19 mouse cellular contexts compared by ENCODE assay signal in genomic region chr16:61171856-61172433, GRCm38 (mm10).
DNase-seq lines count a peak whose midpoint lies in the region; ATAC-seq and TF ChIP-seq lines count a peak whose summit lies in the region.
"Had no signal": no experiment of that assay in that cellular context is flagged by ENCODE, and none has a peak within 500 bp of the region (broad histone marks: within the 10 kb centered on the region; RNA-seq: fewer than 3 reads in every experiment).

No protein-coding gene starts in this region.

- no peak overlapping the region for H3K27ac ChIP-seq in forebrain, embryonic 11.5 days (ENCODE audit: low read depth, low read length)
- no peak overlapping the region for H3K27ac ChIP-seq in forebrain, embryonic 10.5 days
- H3K27ac ChIP-seq in hindbrain, embryonic 14.5 days, result peak overlapping the region; percentile 56
- no peak overlapping the region for H3K27ac ChIP-seq in midbrain, embryonic 15.5 days
- no peak overlapping the region for H3K27ac ChIP-seq in left cerebral cortex, adult 2 months
- H3K27ac ChIP-seq: embryonic facial prominence, embryonic 12.5 days; gastrocnemius, adult 2 months; heart, adult 2 months; liver, embryonic 13.5 days had no signal

- 52% methylated on average over 10 of the region's 10 CpGs for whole genome bisulfite sequencing in forebrain, embryonic 11.5 days
- 77% methylated on average over 10 of the region's 10 CpGs for WGBS in forebrain, embryonic 10.5 days
- 24% methylated on average over 10 of the region's 10 CpGs for WGBS in hindbrain, embryonic 14.5 days
- 30% methylated on average over 10 of the region's 10 CpGs for WGBS in midbrain, embryonic 15.5 days

- 0 out of 2 replicates have a peak, but pooled peaks have one; percentile 42 for ATAC-seq in forebrain, embryonic 11.5 days (replicated peaks; ENCODE audit: low FRiP score)
- ATAC-seq in hindbrain, embryonic 14.5 days (ENCODE audit: low FRiP score), result peak; percentile 76
- peak; percentile 76 for ATAC-seq in midbrain, embryonic 15.5 days (replicated peaks)
- ATAC-seq: activated CD4-positive, CD25-positive, alpha-beta regulatory T cell, adult 4 months; intestine, embryonic 16.5 days had no signal

- H3K4me2 ChIP-seq in forebrain, embryonic 11.5 days (ENCODE audit: low read depth, low read length, severe bottlenecking), result no peak overlapping the region
- peak overlapping the region; percentile 43 for H3K4me2 ChIP-seq in hindbrain, embryonic 14.5 days (replicated peaks)
- peak overlapping the region; percentile 30; the same call in 1 of the 2 replicates for H3K4me2 ChIP-seq in midbrain, embryonic 15.5 days
- H3K4me2 ChIP-seq: embryonic facial prominence, embryonic 12.5 days; liver, embryonic 13.5 days had no signal

- no peaks in the 10 kb centered on the region for H3K9me3 ChIP-seq in forebrain, embryonic 11.5 days (ENCODE audit: control insufficient read depth, low read length)
- H3K9me3 ChIP-seq in forebrain, embryonic 10.5 days, result no peaks in the 10 kb centered on the region
- peaks cover 4% of the 10 kb centered on the region; the same call in 1 of the 2 replicates for H3K9me3 ChIP-seq in hindbrain, embryonic 14.5 days (ENCODE audit: control insufficient read depth, low read length)
- H3K9me3 ChIP-seq in midbrain, embryonic 15.5 days, result no peaks in the 10 kb centered on the region
- H3K9me3 ChIP-seq: liver, embryonic 13.5 days had no signal

- no peak for DNase-seq in forebrain, embryonic 11.5 days (ENCODE audit: low spot score)
- DNase-seq in forebrain, embryonic 10.5 days (ENCODE audit: extremely low spot score, low spot score), result no peak
- peak; percentile 10 for DNase-seq in brain, embryonic 18.5 days (ENCODE audit: low read depth, low spot score)
- peak; percentile 42 for DNase-seq in hindbrain, embryonic 14.5 days (ENCODE audit: low spot score)
- no peak for DNase-seq in right cerebral cortex, postnatal 10 days (ENCODE audit: low spot score in 2 of 2)
- DNase-seq in urinary bladder, postnatal 10 days (ENCODE audit: low spot score), result no peak
- no peak for DNase-seq in left cerebral cortex, adult 2 months (ENCODE audit: extremely low spot score in 1 of 2, low spot score in 2 of 2)
- DNase-seq: adrenal gland, postnatal 25 days; cerebellum, postnatal 14 days; gastrocnemius, adult 2 months; heart, adult 2 months; heart, postnatal 10 days; kidney, postnatal 10 days; liver, embryonic 13.5 days had no signal

- no peaks in the 10 kb centered on the region for H3K27me3 ChIP-seq in forebrain, embryonic 11.5 days (ENCODE audit: control insufficient read depth, insufficient read depth, low read length)
- no peaks in the 10 kb centered on the region for H3K27me3 ChIP-seq in forebrain, embryonic 10.5 days (ENCODE audit: poor library complexity, severe bottlenecking)
- H3K27me3 ChIP-seq in hindbrain, embryonic 14.5 days (ENCODE audit: control insufficient read depth, insufficient read depth, low read length), result no peaks in the 10 kb centered on the region
- H3K27me3 ChIP-seq in midbrain, embryonic 15.5 days (replicated peaks), result no peaks in the 10 kb centered on the region
- H3K27me3 ChIP-seq: embryonic facial prominence, embryonic 12.5 days; liver, embryonic 13.5 days; megakaryocyte, embryonic 14.5 days had no signal

- no peak for TF ChIP-seq CTCF in left cerebral cortex, adult 2 months (IDR thresholded peaks at IDR 0.05)

- intact Hi-C loops in left cerebral cortex, adult 2 months (cut with DNase I), result no loop called here

- no peaks in the 10 kb centered on the region for H3K4me1 ChIP-seq in forebrain, embryonic 11.5 days (replicated peaks; ENCODE audit: control insufficient read depth, insufficient read depth, low read length)
- H3K4me1 ChIP-seq in forebrain, embryonic 10.5 days, result peaks cover 7% of the 10 kb centered on the region; the same call in 1 of the 2 replicates
- no peaks in the 10 kb centered on the region for H3K4me1 ChIP-seq in hindbrain, embryonic 14.5 days (replicated peaks; ENCODE audit: control insufficient read depth, insufficient read depth, low read length)
- no peaks in the 10 kb centered on the region for H3K4me1 ChIP-seq in midbrain, embryonic 15.5 days
- H3K4me1 ChIP-seq: embryonic facial prominence, embryonic 12.5 days; liver, embryonic 13.5 days; megakaryocyte, embryonic 14.5 days had no signal

- no peak overlapping the region for H3K9ac ChIP-seq in forebrain, embryonic 11.5 days (ENCODE audit: low read length)
- peak overlapping the region; percentile 52 for H3K9ac ChIP-seq in hindbrain, embryonic 14.5 days
- H3K9ac ChIP-seq in midbrain, embryonic 15.5 days, result peak overlapping the region; percentile 12; the same call in 1 of the 2 replicates
- H3K9ac ChIP-seq: embryonic facial prominence, embryonic 12.5 days; liver, embryonic 13.5 days had no signal

- no peak overlapping the region for H3K4me3 ChIP-seq in forebrain, embryonic 11.5 days (ENCODE audit: low read depth, low read length)
- H3K4me3 ChIP-seq in forebrain, embryonic 10.5 days, result no peak overlapping the region
- peak overlapping the region; percentile 3; the same call in 1 of the 2 replicates for H3K4me3 ChIP-seq in hindbrain, embryonic 14.5 days (replicated peaks; ENCODE audit: low read length)
- H3K4me3 ChIP-seq in midbrain, embryonic 15.5 days, result no peak overlapping the region
- no peak overlapping the region for H3K4me3 ChIP-seq in left cerebral cortex, adult 2 months
- H3K4me3 ChIP-seq: embryonic facial prominence, embryonic 12.5 days; gastrocnemius, adult 2 months; heart, adult 2 months; liver, embryonic 13.5 days; megakaryocyte, embryonic 14.5 days had no signal

- H3K36me3 ChIP-seq in forebrain, embryonic 11.5 days (ENCODE audit: control insufficient read depth, insufficient read depth, low read length), result no peaks in the 10 kb centered on the region
- H3K36me3 ChIP-seq in forebrain, embryonic 10.5 days (replicated peaks), result no peaks in the 10 kb centered on the region
- no peaks in the 10 kb centered on the region for H3K36me3 ChIP-seq in hindbrain, embryonic 14.5 days (replicated peaks; ENCODE audit: control insufficient read depth, insufficient read depth)
- no peaks in the 10 kb centered on the region for H3K36me3 ChIP-seq in midbrain, embryonic 15.5 days (replicated peaks)
- H3K36me3 ChIP-seq: embryonic facial prominence, embryonic 12.5 days; liver, embryonic 13.5 days had no signal

Comparison
In these comparisons a context has a peak if more than half of its experiments do, and no peak if none do; other contexts are left out.
1. DNase-seq: peak in brain, embryonic 18.5 days (single experiment) and hindbrain, embryonic 14.5 days (single experiment); none in forebrain, embryonic 11.5 days (single experiment), forebrain, embryonic 10.5 days (single experiment), right cerebral cortex, postnatal 10 days (0 of 2), urinary bladder, postnatal 10 days (single experiment) and left cerebral cortex, adult 2 months (0 of 2).
2. Peak in every context shown above with its lines, with median percentiles within 50 percentile points of each other: ATAC-seq.